Mouse (Mus musculus) lung, postnatal 0 days (tissue): Measurements from ENCODE around the gene Hyal1.

Experiments used
- CTCF ChIP-seq: IDR thresholded peaks from 2 replicates; pipeline ENCODE4 v1.5.1; 2016; ENCODE audit warnings: antibody characterized with exemption, mild to moderate bottlenecking
- EP300 ChIP-seq: IDR thresholded peaks from 2 replicates; pipeline ENCODE4 v1.6.1; 2016; ENCODE audit warnings: antibody characterized with exemption, mild to moderate bottlenecking, control low read depth

- TF ChIP-seq EP300 (no peak), CTCF (no peak)
Observed at GRCm38 (mm10) chr9:107545199-107545598, 31.5 kb upstream of the Hyal1 start.
